Mouse (Mus musculus): ENCODE measurements around the gene Best2.

Gene Best2

DNA sequence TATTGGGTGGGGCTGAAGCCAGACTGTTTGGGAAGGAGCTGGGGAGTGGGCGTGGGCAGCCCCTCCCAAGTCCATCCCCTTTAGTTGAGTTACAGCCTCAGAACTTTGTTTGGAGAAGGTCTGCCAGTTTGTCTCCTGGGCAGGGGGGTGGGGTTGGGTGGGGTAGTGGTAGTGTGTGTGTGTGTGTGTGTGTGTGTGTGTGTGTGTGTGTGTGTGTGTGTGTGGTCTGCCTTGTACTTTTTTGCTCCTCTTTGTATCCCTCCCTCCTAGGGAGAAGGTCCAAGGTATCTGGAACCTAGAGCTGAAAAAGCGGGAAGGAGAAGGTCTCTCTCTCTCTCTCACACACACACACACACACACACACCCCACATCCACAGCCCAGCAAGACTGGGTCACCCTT is at the start of gene Best2:
Gene Best2 (minus strand): TSS at position 101 of the 400 bp plus-strand sequence.
- Histone ChIP-seq H3K27me3 (ENCODE audit: control insufficient read depth, insufficient read depth, low read length, poor library complexity, severe bottlenecking) (no peaks in the 10 kb centered on the region), H3K36me3 (ENCODE audit: control insufficient read depth, insufficient read depth, low read length, poor library complexity, severe bottlenecking) (no peaks in the 10 kb centered on the region; the same call in none of the 2 replicates)
- DNase-seq (ENCODE audit: low read depth, low spot score) = no peak

DNA sequence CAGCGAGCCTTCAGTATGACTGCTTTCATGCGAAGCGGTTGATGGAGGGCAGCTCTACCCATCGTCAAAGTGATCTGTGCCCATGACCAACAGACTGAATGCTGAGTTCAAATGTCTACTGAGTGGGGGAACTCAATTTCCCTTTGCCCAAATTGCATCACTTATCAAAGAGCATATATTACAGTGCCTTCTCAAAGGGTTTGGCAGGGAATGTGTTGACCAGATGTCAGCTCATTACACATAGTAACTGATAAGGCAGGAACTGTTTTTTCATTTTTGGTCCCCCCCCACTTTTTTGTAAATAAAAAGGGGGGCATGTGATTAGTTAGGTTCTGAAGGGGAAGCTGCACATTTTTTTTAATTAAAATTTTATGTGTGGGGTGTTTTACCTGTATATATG is 48.3 kb upstream of the Best2 start:
- DNase-seq (ENCODE audit: low read depth, low spot score) = no peak
- H3K36me3 ChIP-seq (ENCODE audit: control insufficient read depth, insufficient read depth, low read length, poor library complexity, severe bottlenecking) = no peaks in the 10 kb centered on the region
- H3K27me3 ChIP-seq (ENCODE audit: control insufficient read depth, insufficient read depth, low read length, poor library complexity, severe bottlenecking) = no peaks in the 10 kb centered on the region

GRCm38 (mm10) chr8:85059879-85060616 is 45.7 kb upstream of the Best2 start, which contains the start of gene Fbxw9:
Fbxw9 (plus strand) TSS chr8:85060055.
- peak; percentile 93 for DNase-seq (ENCODE audit: low read depth, low spot score)
- H3K36me3 ChIP-seq (ENCODE audit: control insufficient read depth, insufficient read depth, low read length, poor library complexity, severe bottlenecking) = peaks cover 2% of the 10 kb centered on the region
- no peaks in the 10 kb centered on the region for H3K27me3 ChIP-seq (ENCODE audit: control insufficient read depth, insufficient read depth, low read length, poor library complexity, severe bottlenecking)

DNA sequence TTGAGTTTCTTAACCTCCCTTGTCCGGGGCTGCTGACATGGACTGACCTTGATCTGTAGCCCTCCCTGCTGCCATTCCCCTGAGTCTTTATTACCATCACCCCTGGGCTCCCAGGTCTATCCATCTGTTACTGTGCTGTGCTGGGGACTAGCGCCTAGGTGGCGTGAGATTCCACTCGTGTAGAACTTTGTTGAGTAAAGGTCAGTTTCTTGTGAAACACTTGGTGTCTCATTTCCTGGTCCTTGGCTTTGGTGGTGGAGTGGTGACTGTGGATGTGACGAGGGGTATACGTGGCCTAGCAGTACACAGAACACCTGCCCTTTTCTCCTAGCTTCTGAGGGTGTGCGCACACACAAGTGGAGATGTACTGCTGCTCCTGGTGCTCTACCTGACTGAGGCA is 43.0 kb upstream of the Best2 start:
- H3K36me3 ChIP-seq (ENCODE audit: control insufficient read depth, insufficient read depth, low read length, poor library complexity, severe bottlenecking) = peaks cover 8% of the 10 kb centered on the region
- no peaks in the 10 kb centered on the region for H3K27me3 ChIP-seq (ENCODE audit: control insufficient read depth, insufficient read depth, low read length, poor library complexity, severe bottlenecking)
- DNase-seq (ENCODE audit: low read depth, low spot score) = no peak

GRCm38 (mm10) chr8:85043619-85044018 is 29.3 kb upstream of the Best2 start:
- no peaks in the 10 kb centered on the region for H3K27me3 ChIP-seq (ENCODE audit: control insufficient read depth, insufficient read depth, low read length, poor library complexity, severe bottlenecking)
- DNase-seq (ENCODE audit: low read depth, low spot score) = no peak
- H3K36me3 ChIP-seq (ENCODE audit: control insufficient read depth, insufficient read depth, low read length, poor library complexity, severe bottlenecking) = peaks cover 11% of the 10 kb centered on the region

DNA sequence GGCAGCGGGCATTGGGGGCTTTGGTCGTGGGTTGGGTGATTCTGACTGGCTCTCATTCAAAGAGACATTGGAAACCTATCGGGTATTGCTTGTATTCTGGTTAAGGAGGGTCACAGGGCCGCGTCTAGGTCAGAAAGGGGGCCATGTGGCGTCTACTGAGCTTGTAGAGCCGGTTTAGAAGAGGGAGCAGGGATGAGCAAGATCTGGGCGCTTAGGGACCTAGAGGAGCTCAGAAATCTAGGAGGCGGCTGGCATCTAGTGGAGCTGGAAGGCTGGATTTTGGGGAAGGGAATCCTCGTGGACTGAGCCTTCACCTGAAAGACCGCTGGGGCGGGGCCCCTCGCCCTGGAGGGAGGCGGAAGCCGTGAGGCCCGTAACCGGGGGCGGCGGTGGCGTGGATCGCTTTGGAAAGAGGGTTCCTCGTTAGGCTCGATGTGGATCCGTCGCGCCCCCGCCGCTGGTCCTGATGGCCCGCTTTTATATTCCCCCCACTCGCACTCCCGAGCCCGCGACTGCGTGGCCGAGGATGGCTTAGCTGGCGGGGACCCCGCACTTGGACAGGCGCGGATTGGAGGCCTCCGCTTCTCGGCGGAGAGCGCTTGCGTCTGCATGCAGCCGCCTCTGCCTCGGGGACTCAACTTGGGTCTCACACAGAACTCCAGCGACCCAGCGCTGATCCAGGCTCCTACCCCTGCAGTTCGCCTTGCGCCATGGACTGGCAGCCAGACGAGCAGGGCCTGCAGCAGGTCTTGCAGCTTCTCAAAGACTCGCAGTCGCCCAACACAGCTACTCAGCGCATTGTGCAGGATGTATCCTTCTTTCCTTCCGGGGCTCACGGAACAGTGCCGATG is 23.6 kb upstream of the Best2 start:
- H3K36me3 ChIP-seq (ENCODE audit: control insufficient read depth, insufficient read depth, low read length, poor library complexity, severe bottlenecking) = no peaks in the 10 kb centered on the region; the same call in 1 of the 2 replicates
- H3K27me3 ChIP-seq (ENCODE audit: control insufficient read depth, insufficient read depth, low read length, poor library complexity, severe bottlenecking) = no peaks in the 10 kb centered on the region
- peak; percentile 34 for DNase-seq (ENCODE audit: low read depth, low spot score)

DNA sequence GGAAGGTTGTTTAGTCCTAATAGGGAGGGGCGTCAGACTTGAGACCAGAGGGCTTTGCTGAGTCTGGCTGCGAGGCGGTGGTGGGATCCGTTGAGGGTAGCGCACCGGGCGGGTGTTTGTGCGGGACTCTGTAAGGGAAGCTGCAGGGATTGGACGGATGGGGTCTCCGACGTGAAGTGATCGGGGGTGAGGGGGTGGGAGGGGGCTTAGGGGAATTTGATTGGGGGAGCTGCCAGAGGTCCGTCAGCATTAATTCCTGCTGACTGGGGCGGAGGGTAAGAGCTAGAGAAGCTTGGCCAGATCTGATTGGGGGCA is 23.0 kb upstream of the Best2 start:
- Histone ChIP-seq H3K36me3 (ENCODE audit: control insufficient read depth, insufficient read depth, low read length, poor library complexity, severe bottlenecking) (no peaks in the 10 kb centered on the region; the same call in 1 of the 2 replicates), H3K27me3 (ENCODE audit: control insufficient read depth, insufficient read depth, low read length, poor library complexity, severe bottlenecking) (no peaks in the 10 kb centered on the region)
- DNase-seq (ENCODE audit: low read depth, low spot score) = no peak

DNA sequence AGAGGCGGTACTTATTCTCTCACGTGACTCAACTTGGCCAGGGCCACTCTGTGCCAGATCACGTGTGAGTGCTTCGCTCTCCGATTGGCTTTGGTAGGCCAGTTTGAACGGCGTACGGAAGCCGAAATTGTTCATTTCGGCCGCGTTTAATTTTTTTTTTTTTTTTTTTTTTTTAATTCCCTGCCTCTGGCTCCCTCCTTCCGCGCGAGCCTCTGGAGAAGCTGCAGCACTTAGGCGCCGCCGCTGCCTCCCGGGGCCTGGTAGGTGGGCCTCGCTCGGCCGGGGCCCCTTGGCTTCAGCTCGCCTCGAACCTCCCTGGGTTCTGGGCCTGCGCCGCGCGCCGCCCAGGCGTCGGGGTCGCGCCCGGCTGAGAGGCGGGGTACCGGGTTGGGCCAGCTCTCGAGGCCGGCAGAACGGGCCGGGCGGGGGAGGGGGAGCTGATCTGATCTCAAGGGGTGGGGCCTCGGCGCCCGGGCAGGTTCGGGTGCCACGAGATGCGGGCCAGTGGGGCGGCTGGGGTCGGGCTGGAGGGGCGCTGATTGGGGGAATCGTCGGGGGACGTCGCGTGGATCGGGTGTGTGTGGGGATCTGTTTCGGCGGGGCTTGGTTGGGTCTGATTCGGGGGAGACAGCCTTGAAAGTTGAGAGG is 22.5 kb upstream of the Best2 start, which contains the start of gene Tnpo2:
Gene Tnpo2 (plus strand): TSS at position 198 of the 648 bp plus-strand sequence.
- H3K27me3 ChIP-seq (ENCODE audit: control insufficient read depth, insufficient read depth, low read length, poor library complexity, severe bottlenecking) = no peaks in the 10 kb centered on the region
- DNase-seq (ENCODE audit: low read depth, low spot score) = peak; percentile 96
- H3K36me3 ChIP-seq (ENCODE audit: control insufficient read depth, insufficient read depth, low read length, poor library complexity, severe bottlenecking) = no peaks in the 10 kb centered on the region; the same call in 1 of the 2 replicates

GRCm38 (mm10) chr8:85036381-85036717 is 22.0 kb upstream of the Best2 start:
- Histone ChIP-seq H3K36me3 (ENCODE audit: control insufficient read depth, insufficient read depth, low read length, poor library complexity, severe bottlenecking) (no peaks in the 10 kb centered on the region; the same call in 1 of the 2 replicates), H3K27me3 (ENCODE audit: control insufficient read depth, insufficient read depth, low read length, poor library complexity, severe bottlenecking) (no peaks in the 10 kb centered on the region)
- DNase-seq (ENCODE audit: low read depth, low spot score) = no peak

- Histone ChIP-seq H3K36me3 (ENCODE audit: control insufficient read depth, insufficient read depth, low read length, poor library complexity, severe bottlenecking) (no peaks in the 10 kb centered on the region; the same call in 1 of the 2 replicates), H3K27me3 (ENCODE audit: control insufficient read depth, insufficient read depth, low read length, poor library complexity, severe bottlenecking) (no peaks in the 10 kb centered on the region)
- DNase-seq (ENCODE audit: low read depth, low spot score) = peak; percentile 43
Measured at GRCm38 (mm10) chr8:85035728-85036310, 21.5 kb upstream of the Best2 start.

DNA sequence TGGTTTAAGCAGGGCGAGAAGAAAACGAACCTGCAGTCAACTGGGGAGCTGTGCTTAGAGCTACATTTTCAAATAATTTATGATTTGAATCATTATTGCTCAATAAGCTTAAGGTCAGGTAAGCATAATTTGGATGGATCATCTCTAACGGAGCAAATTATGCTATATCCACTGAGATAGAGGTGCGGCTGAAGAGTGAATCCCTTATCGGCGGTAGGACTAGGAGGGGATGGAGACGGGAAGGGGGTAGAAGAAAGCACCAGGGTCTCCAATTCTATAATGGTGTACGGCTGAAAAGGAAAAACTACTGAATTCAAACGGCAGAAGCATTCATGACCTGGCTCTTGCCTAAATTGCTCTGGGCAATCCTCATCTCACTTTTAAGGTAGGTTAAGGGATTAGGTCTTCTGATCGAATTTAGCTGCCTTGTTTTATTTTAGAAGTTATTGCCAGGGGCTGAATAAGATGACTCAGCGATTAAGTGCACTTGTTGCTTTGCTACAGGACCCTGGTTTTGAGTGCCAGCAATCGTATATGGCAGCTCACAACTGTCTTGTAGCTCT is 20.9 kb upstream of the Best2 start:
- DNase-seq (ENCODE audit: low read depth, low spot score) = no peak
- H3K36me3 ChIP-seq (ENCODE audit: control insufficient read depth, insufficient read depth, low read length, poor library complexity, severe bottlenecking) = no peaks in the 10 kb centered on the region; the same call in 1 of the 2 replicates
- no peaks in the 10 kb centered on the region for H3K27me3 ChIP-seq (ENCODE audit: control insufficient read depth, insufficient read depth, low read length, poor library complexity, severe bottlenecking)

DNA sequence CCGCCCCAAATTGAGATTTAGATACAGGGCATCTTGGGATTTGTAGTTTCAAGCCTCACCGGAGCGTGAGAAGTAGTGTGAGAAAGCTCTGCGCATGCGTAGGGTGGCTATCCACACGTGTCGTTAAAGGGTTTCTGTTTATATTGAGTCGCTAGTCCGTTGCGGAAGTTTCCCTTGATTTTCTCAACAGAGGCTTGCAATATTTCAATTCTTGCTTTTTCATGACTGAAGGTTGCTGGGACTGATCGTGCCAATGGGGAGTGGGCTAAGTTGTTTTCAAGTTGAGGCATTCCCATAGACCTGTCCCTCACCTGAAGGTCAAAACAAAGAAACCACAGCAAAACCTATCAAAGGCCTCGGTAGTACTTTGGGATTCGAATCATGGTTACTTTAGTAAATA is 20.4 kb upstream of the Best2 start:
- peak; percentile 94 for DNase-seq (ENCODE audit: low read depth, low spot score)
- no peaks in the 10 kb centered on the region for H3K27me3 ChIP-seq (ENCODE audit: control insufficient read depth, insufficient read depth, low read length, poor library complexity, severe bottlenecking)
- H3K36me3 ChIP-seq (ENCODE audit: control insufficient read depth, insufficient read depth, low read length, poor library complexity, severe bottlenecking) = no peaks in the 10 kb centered on the region; the same call in 1 of the 2 replicates

DNA sequence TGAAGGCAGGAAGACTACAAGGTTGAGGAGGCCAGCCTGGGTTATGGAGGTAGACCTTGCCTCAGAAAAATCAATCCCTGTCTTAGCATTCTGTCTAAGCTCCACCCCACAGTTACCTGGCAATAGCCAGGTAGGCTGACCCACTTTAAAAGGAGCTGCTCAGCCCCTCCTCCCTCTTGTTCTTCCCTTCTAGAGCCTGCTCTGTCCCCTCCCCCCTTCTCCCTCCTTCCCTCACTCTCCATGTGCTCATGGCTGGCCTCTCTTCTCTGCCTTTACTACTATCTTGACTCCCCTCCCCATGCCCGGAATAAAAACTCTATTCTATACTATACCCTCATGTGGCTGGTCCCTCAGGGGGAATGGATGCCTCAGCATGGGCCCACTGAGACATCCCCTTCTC is 19.5 kb upstream of the Best2 start:
- no peak for DNase-seq (ENCODE audit: low read depth, low spot score)
- H3K36me3 ChIP-seq (ENCODE audit: control insufficient read depth, insufficient read depth, low read length, poor library complexity, severe bottlenecking) = peaks cover 3% of the 10 kb centered on the region
- no peaks in the 10 kb centered on the region for H3K27me3 ChIP-seq (ENCODE audit: control insufficient read depth, insufficient read depth, low read length, poor library complexity, severe bottlenecking)

DNA sequence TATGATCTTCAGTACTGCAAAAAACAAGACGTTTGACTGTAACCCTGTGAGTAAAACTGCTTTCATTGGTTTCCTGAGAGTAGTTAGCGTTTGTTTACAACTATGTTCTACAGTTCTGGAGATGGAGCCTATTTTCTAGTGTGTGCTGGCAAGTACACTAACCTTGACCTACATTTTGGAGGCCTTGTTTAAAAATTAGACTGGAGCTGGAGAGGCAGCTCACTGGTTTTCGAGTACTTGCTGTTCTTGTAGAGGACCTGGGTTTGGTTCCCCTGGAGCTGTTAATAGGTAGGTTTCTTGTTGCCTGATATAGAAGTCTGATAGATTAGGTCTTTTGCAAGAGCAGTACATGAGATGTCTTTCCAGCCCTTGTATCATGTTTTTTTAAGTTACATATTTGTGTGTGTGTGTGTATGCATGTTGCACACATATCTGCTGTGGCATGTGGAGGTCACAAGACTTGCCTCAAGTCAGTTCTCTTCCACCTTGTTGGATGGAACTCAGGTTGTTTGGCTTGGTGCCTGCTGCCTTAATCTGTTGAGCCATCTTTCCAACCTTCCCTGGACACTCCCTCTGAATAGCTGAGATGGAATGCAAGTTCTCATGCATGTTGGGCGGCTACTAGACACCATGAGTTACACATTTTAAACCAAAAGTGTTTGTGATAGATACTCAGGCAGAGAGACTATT is 18.4 kb upstream of the Best2 start:
- no peaks in the 10 kb centered on the region for H3K27me3 ChIP-seq (ENCODE audit: control insufficient read depth, insufficient read depth, low read length, poor library complexity, severe bottlenecking)
- DNase-seq (ENCODE audit: low read depth, low spot score) = no peak
- H3K36me3 ChIP-seq (ENCODE audit: control insufficient read depth, insufficient read depth, low read length, poor library complexity, severe bottlenecking) = peaks cover 3% of the 10 kb centered on the region
